In genomic region chr15:59231703-59232102, GRCm38 (mm10) we compare ENCODE assay signal across 16 mouse cellular contexts.
DNase-seq lines count a peak whose midpoint lies in the region.
"Had no signal": no experiment of that assay in that cellular context is flagged by ENCODE, and none has a peak within 500 bp of the region (broad histone marks: within the 10 kb centered on the region; RNA-seq: fewer than 3 reads in every experiment).

No protein-coding gene starts in this region.

- DNase-seq in 3134 (ENCODE audit: extremely low read depth, insufficient read length, low spot score) (peak; percentile 7), 3T3-L1 (ENCODE audit: low read depth, low spot score) (peak; percentile 76), NIH3T3 (ENCODE audit: low read depth) (peak; percentile 39), MN1 (ENCODE audit: low spot score) (no peak)
- peak; percentile 87 for DNase-seq in fibroblast of lung, adult 2 months (ENCODE audit: low read depth)
- DNase-seq in right cerebral cortex, postnatal 10 days (ENCODE audit: low spot score in 2 of 2), result no peak
- DNase-seq in ovary, adult 18-20 months (ENCODE audit: low spot score), result no peak
- DNase-seq in thymus, adult 18-20 months, result no peak
- DNase-seq: adrenal gland, adult 8-10 months; adrenal gland, postnatal 14 days; adrenal gland, postnatal 36 days; cerebellum, adult 11-12 months; cerebellum, adult 2 months; cerebellum, adult 9-10 months; cerebellum, postnatal 10 days; cerebellum, postnatal 25 days had no signal

Comparison
In these comparisons a context has a peak if more than half of its experiments do, and no peak if none do; other contexts are left out.
1. DNase-seq: peak in 3134 (single experiment), 3T3-L1 (single experiment), NIH3T3 (single experiment) and fibroblast of lung, adult 2 months (single experiment); none in right cerebral cortex, postnatal 10 days (0 of 2), MN1 (single experiment), ovary, adult 18-20 months (single experiment) and thymus, adult 18-20 months (0 of 2).